Mouse (Mus musculus) hindbrain, embryonic 15.5 days (tissue): Measurements from ENCODE around the gene Apol7e. TPM values are rescaled to one million over a fixed set of nuclear protein-coding genes. Genes with fewer than 3 reads are reported as not detected.
"Not testable (repeated sequence)": the region's sequence is repeated elsewhere in the genome, so short reads cannot be mapped to it uniquely, and the experiment has no call there.

Experiments
- ATAC-seq: fragments of 200-750 bp; cut with Nextera tagmentation; 2 replicates; pipeline ENCODE4 v1.8.0; 2017; ENCODE audit warnings: low read depth, moderate number of reproducible peaks, moderate TSS enrichment; ENCODE audit not compliant: low FRiP score
- H3K27ac ChIP-seq: fragments of 300-500 bp; sonication (generic); replicated peaks from 2 replicates; pipeline ENCODE4 v1.5.1; 2015; ENCODE audit warnings: mild to moderate bottlenecking, inconsistent platforms
- H3K27me3 ChIP-seq: fragments of 300-500 bp; sonication (generic); 2 replicates; pipeline ENCODE4 v1.6.1; 2015; ENCODE audit warnings: control low read depth, inconsistent platforms
- H3K36me3 ChIP-seq: fragments of 300-500 bp; sonication (generic); 2 replicates; pipeline ENCODE4 v1.6.1; 2015; ENCODE audit warnings: control low read depth, inconsistent platforms
- H3K4me1 ChIP-seq: fragments of 300-500 bp; sonication (generic); replicated peaks from 2 replicates; pipeline ENCODE4 v1.6.1; 2015; ENCODE audit warnings: control low read depth, inconsistent platforms
- H3K4me2 ChIP-seq: fragments of 300-500 bp; sonication (generic); 2 replicates; pipeline ENCODE4 v1.6.1; 2015; ENCODE audit warnings: moderate library complexity, mild to moderate bottlenecking, inconsistent platforms
- H3K4me3 ChIP-seq: fragments of 300-500 bp; sonication (generic); 2 replicates; pipeline ENCODE4 v1.5.1; 2015; ENCODE audit warnings: mild to moderate bottlenecking, inconsistent platforms
- H3K9ac ChIP-seq: fragments of 300-500 bp; sonication (generic); 2 replicates; pipeline ENCODE4 v1.6.1; 2015; ENCODE audit warnings: inconsistent platforms
- H3K9me3 ChIP-seq: fragments of 300-500 bp; sonication (generic); 2 replicates; pipeline ENCODE4 v1.6.1; 2016; ENCODE audit warnings: control low read depth, inconsistent platforms
- WGBS: fragments of 180-500 bp; shearing (Covaris S2); methylation state at CpG from one replicate; pipeline ENCODE4 v1.1.7; 2015; 5-methylcytosine and 5-hydroxymethylcytosine counted together
- polyA plus RNA-seq: library from polyadenylated mRNA; unstranded; fragments of >200 nt; fragmentation: Nextera tagmentation; extraction: Ambion mirVana; gene quantifications from 2 replicates; pipeline ENCODE4 v1.2.1, GENCODE M21; 2015

The Apol7e gene
- polyA plus RNA-seq, 1 experiment from 2014 or later: not detected

DNA sequence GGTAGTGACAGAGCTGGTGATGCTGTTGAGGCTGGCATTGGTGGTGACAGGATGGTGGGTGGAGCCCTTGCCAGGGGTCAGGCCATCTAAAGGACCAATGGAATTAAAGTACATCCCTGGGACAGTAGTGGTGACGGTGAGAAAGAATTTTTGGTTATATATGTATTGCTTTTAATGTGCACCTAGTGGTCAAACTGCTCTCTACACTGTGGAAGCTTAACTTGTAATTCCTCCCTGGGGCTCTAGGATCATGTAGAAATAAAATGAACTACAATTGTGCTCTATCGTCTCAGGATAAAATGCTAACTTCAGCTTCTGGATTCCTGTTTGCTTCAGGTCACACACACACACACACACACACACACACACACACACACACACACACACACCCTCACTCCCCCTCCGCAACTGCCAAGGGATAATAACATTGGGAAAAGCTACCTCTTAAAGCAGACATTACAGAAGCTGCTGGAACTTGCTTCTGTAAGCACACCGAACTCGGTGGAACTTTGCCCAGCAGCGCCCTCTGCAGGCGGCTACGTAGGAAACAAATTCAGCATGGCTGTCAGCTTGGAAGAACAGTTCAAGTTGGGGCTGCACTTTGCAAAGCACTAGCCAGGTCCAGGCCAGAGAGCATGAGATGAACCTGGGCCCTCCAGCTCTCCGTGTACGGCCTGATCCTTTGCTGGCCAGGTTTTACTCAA lies 25.7 kb downstream of the Apol7e start:
- not testable (repeated sequence) for H3K9me3 ChIP-seq, H3K36me3 ChIP-seq, H3K27me3 ChIP-seq, H3K4me2 ChIP-seq, ATAC-seq, H3K9ac ChIP-seq, H3K4me3 ChIP-seq, H3K4me1 ChIP-seq, H3K27ac ChIP-seq
- 29% methylated on average over 2 of the region's 10 CpGs for WGBS

GRCm38 (mm10) chr15:77725393-77726020 lies 26.9 kb downstream of the Apol7e start:
- not testable (repeated sequence) for H3K4me3 ChIP-seq, H3K36me3 ChIP-seq, H3K4me2 ChIP-seq, H3K4me1 ChIP-seq, H3K9me3 ChIP-seq, ATAC-seq, H3K27ac ChIP-seq, H3K9ac ChIP-seq, H3K27me3 ChIP-seq
- WGBS: 78% methylated on average over 5 of the region's 6 CpGs

- H3K27ac ChIP-seq, H3K36me3 ChIP-seq, H3K4me1 ChIP-seq, H3K4me3 ChIP-seq, ATAC-seq, H3K4me2 ChIP-seq, H3K9me3 ChIP-seq, H3K9ac ChIP-seq, H3K27me3 ChIP-seq: not testable (repeated sequence)
- WGBS: 21% methylated on average over 3 of the region's 3 CpGs
These were observed 28.5 kb downstream of the Apol7e start for GRCm38 (mm10) chr15:77727139-77727538.

DNA sequence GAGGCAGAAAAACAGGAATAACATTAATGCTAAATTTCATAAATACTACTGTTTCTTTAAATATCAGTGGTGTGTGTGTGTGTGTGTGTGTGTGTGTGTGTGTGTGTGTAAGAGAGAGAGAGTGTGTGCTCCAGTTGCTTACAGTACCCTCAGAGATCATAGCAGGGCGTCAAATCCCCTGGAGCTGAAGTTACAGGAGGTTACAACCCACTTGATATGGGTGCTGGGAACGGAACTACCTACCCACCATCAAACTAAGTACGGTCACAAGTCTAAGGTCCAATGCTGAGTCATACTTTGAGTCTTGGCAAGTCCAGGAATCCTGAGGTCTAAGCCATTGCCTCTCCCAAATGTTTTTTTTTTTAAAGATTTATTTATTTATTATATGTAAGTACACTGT lies 29.1 kb downstream of the Apol7e start:
- H3K27me3 ChIP-seq, H3K4me3 ChIP-seq, H3K9ac ChIP-seq, ATAC-seq, H3K4me1 ChIP-seq, H3K4me2 ChIP-seq, H3K36me3 ChIP-seq, H3K9me3 ChIP-seq, H3K27ac ChIP-seq: not testable (repeated sequence)
- WGBS: 87% methylated on average over 3 of the region's 3 CpGs

- H3K27ac ChIP-seq, H3K9me3 ChIP-seq, H3K27me3 ChIP-seq, H3K9ac ChIP-seq, ATAC-seq, H3K4me2 ChIP-seq, H3K4me1 ChIP-seq, H3K4me3 ChIP-seq, H3K36me3 ChIP-seq: not testable (repeated sequence)
- WGBS: 93% methylated on average over 1 of the region's 4 CpGs
These were observed 30.1 kb downstream of the Apol7e start, which contains the start of gene Apol9b for GRCm38 (mm10) chr15:77728739-77729138. TSS of gene Apol9b (plus strand) at chr15:77729039.

DNA sequence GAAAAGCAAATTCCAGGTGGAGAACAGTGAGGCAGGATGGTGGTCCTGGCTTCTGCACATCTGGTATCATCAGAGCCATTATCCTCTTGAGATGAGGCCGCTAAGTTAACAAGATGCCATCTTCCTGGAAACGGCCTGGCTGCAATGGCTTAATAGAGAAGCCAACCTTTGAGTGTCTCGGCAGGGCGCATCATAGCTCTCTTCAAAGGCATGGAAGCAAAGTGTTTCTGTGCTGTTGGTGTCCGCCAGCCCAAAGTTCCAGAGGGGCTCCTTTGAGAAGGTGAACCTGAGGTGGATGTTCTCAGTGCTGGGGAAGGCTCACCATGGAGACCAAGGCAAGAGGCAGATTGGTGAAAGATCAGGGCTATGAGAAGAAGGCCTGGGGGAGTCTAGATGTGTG lies 32.9 kb downstream of the Apol7e start:
- H3K9me3 ChIP-seq: no peaks in the 10 kb centered on the region
- H3K36me3 ChIP-seq: no peaks in the 10 kb centered on the region
- no peak for ATAC-seq
- WGBS: 89% methylated on average over 5 of the region's 5 CpGs
- no peak overlapping the region for H3K27ac ChIP-seq
- H3K9ac ChIP-seq: no peak overlapping the region
- H3K27me3 ChIP-seq: no peaks in the 10 kb centered on the region
- no peaks in the 10 kb centered on the region for H3K4me1 ChIP-seq
- no peak overlapping the region for H3K4me2 ChIP-seq
- no peak overlapping the region for H3K4me3 ChIP-seq

- not testable (repeated sequence) for H3K36me3 ChIP-seq, H3K9me3 ChIP-seq, H3K27ac ChIP-seq, ATAC-seq, H3K4me1 ChIP-seq, H3K4me2 ChIP-seq, H3K27me3 ChIP-seq, H3K9ac ChIP-seq, H3K4me3 ChIP-seq
- 71% methylated on average over 10 of the region's 10 CpGs for WGBS
These were observed 34.2 kb downstream of the Apol7e start for GRCm38 (mm10) chr15:77732851-77733250.

- ATAC-seq, H3K27me3 ChIP-seq, H3K36me3 ChIP-seq, H3K27ac ChIP-seq, H3K4me1 ChIP-seq, H3K9ac ChIP-seq, H3K9me3 ChIP-seq, H3K4me3 ChIP-seq, H3K4me2 ChIP-seq: not testable (repeated sequence)
- WGBS: 68% methylated on average over 8 of the region's 8 CpGs
These were observed 34.7 kb downstream of the Apol7e start for GRCm38 (mm10) chr15:77733380-77733779.

GRCm38 (mm10) chr15:77733903-77734302 lies 35.2 kb downstream of the Apol7e start:
- not testable (repeated sequence) for H3K27ac ChIP-seq, H3K4me3 ChIP-seq, H3K4me2 ChIP-seq, H3K9me3 ChIP-seq, ATAC-seq, H3K36me3 ChIP-seq, H3K4me1 ChIP-seq, H3K27me3 ChIP-seq, H3K9ac ChIP-seq
- 65% methylated on average over 4 of the region's 4 CpGs for WGBS

DNA sequence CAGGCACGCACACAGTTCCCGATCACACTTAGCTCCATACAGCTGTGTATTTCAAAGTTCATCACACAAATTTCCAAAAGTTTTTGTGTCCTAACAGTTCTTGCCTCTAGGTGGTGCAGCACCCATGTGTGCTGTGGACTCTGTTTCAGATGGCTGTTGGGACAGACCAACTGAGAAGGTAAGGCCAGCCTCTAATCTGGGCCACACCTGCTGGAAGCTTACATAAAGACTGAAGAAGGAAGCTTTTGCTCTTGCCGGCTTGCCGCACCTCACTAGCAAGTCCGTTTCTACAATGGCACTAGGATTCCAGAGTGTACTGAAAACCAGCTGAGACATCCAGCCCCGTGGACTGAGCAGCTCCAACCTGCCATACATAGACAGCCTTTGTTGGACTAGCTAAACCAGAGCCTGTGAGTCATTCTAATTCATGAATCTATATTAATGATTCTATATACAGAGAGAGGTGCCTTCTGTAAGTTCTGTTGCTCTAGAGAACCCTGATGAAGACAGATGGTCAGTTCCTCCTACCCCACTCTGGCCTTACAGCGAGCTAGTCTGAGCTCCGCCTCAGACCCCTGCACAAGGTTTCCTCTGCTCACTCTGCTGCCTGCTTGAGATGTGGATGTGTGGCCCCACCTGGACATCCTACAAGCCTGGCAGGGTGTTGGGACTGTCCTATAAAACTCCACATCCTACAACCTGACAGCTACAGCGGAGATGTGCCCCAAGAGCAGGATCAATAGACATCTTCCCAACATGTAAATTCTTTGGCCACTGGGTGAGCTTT lies 42.0 kb downstream of the Apol7e start:
- 76% methylated on average over 9 of the region's 9 CpGs for WGBS
- H3K9me3 ChIP-seq: no peaks in the 10 kb centered on the region
- H3K9ac ChIP-seq: no peak overlapping the region
- H3K4me3 ChIP-seq: no peak overlapping the region
- no peaks in the 10 kb centered on the region for H3K27me3 ChIP-seq
- H3K36me3 ChIP-seq: no peaks in the 10 kb centered on the region
- ATAC-seq: no peak
- H3K27ac ChIP-seq: no peak overlapping the region
- no peaks in the 10 kb centered on the region for H3K4me1 ChIP-seq
- H3K4me2 ChIP-seq: no peak overlapping the region

GRCm38 (mm10) chr15:77741556-77741955 lies 42.9 kb downstream of the Apol7e start:
- WGBS: 89% methylated on average over 6 of the region's 6 CpGs
- H3K4me3 ChIP-seq, H3K9me3 ChIP-seq, H3K4me1 ChIP-seq, H3K9ac ChIP-seq, H3K36me3 ChIP-seq, H3K4me2 ChIP-seq, H3K27me3 ChIP-seq, ATAC-seq, H3K27ac ChIP-seq: not testable (repeated sequence)

DNA sequence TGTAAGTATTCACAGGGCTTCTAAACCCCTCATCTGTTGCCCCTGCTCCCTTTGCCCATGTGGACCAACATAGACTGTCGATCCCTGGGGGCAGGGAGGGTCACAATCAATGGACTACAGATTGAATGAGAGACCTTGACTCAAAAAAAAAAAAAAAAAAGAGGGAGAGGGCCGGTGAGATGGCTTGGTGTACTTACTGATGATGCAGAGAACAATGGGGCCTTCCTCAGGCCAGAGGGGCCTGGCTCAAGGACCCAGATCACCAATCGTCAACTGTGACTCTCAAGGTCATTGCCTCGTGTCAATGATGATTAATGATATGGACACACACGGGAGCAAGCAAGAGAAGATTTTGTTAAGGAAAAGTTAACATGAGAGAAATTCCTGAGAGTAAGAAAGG lies 46.0 kb downstream of the Apol7e start:
- no peak overlapping the region for H3K9ac ChIP-seq
- H3K36me3 ChIP-seq: no peaks in the 10 kb centered on the region
- H3K27ac ChIP-seq: no peak overlapping the region
- H3K4me1 ChIP-seq: no peaks in the 10 kb centered on the region
- no peak for ATAC-seq
- H3K4me3 ChIP-seq: no peak overlapping the region
- H3K4me2 ChIP-seq: no peak overlapping the region
- no peaks in the 10 kb centered on the region for H3K9me3 ChIP-seq
- no peaks in the 10 kb centered on the region for H3K27me3 ChIP-seq
- 50% methylated on average over 5 of the region's 5 CpGs for WGBS
